Mouse (Mus musculus): Measurements from ENCODE around the gene Naa10. TPM values are rescaled to one million over a fixed set of nuclear protein-coding genes. Genes with fewer than 3 reads are reported as not detected.

Naa10 gene
- polyA plus RNA-seq, 1 experiment: 3.7 TPM

GRCm38 (mm10) chrX:73941860-73942259, 20.1 kb upstream of the Naa10 start:
- Histone ChIP-seq H3K4me1 (ENCODE audit: control insufficient read depth, insufficient read depth, low read length) (no peaks in the 10 kb centered on the region), H3K4me3 (ENCODE audit: control insufficient read depth, low read depth, low read length) (no peak overlapping the region), H3K36me3 (ENCODE audit: control insufficient read depth, insufficient read depth, low read length) (no peaks in the 10 kb centered on the region), H3K27me3 (ENCODE audit: control insufficient read depth, insufficient read depth, low read length) (no peaks in the 10 kb centered on the region), H3K27ac (ENCODE audit: control insufficient read depth, insufficient read depth, low read depth, low read length) (no peak overlapping the region)
- no peak for TF ChIP-seq POLR2A (IDR thresholded peaks at IDR 0.05; ENCODE audit: control insufficient read depth, low read depth, low read length)
- no peak for TF ChIP-seq CTCF (IDR thresholded peaks at IDR 0.05; ENCODE audit: control insufficient read depth, insufficient read depth, insufficient replicate concordance, low read depth, low read length)

- TF ChIP-seq POLR2A (IDR thresholded peaks at IDR 0.05; ENCODE audit: control insufficient read depth, low read depth, low read length) (no peak), CTCF (IDR thresholded peaks at IDR 0.05; ENCODE audit: control insufficient read depth, insufficient read depth, insufficient replicate concordance, low read depth, low read length) (no peak)
- Histone ChIP-seq H3K36me3 (ENCODE audit: control insufficient read depth, insufficient read depth, low read length) (no peaks in the 10 kb centered on the region), H3K4me3 (ENCODE audit: control insufficient read depth, low read depth, low read length) (no peak overlapping the region), H3K27ac (ENCODE audit: control insufficient read depth, insufficient read depth, low read depth, low read length) (no peak overlapping the region), H3K27me3 (ENCODE audit: control insufficient read depth, insufficient read depth, low read length) (no peaks in the 10 kb centered on the region), H3K4me1 (ENCODE audit: control insufficient read depth, insufficient read depth, low read length) (peaks cover 2% of the 10 kb centered on the region; the same call in 1 of the 2 replicates)
These were observed 10.1 kb upstream of the Naa10 start for GRCm38 (mm10) chrX:73931871-73932270.

- Histone ChIP-seq H3K27me3 (ENCODE audit: control insufficient read depth, insufficient read depth, low read length) (no peaks in the 10 kb centered on the region), H3K27ac (ENCODE audit: control insufficient read depth, insufficient read depth, low read depth, low read length) (no peak within 1 kb of the TSS), H3K4me1 (ENCODE audit: control insufficient read depth, insufficient read depth, low read length) (peaks cover 2% of the 10 kb centered on the region; the same call in 1 of the 2 replicates), H3K36me3 (ENCODE audit: control insufficient read depth, insufficient read depth, low read length) (no peaks in the 10 kb centered on the region), H3K4me3 (ENCODE audit: control insufficient read depth, low read depth, low read length) (peak within 1 kb of the TSS; percentile 57)
- TF ChIP-seq CTCF (IDR thresholded peaks at IDR 0.05; ENCODE audit: control insufficient read depth, insufficient read depth, insufficient replicate concordance, low read depth, low read length) (no peak), POLR2A (IDR thresholded peaks at IDR 0.05; ENCODE audit: control insufficient read depth, low read depth, low read length) (no peak)
These were observed 8.8 kb upstream of the Naa10 start, which contains the start of gene Renbp for GRCm38 (mm10) chrX:73930402-73931062. Renbp (minus strand) TSS chrX:73930850.

- no peaks in the 10 kb centered on the region for H3K36me3 ChIP-seq (ENCODE audit: control insufficient read depth, insufficient read depth, low read length)
- no peaks in the 10 kb centered on the region for H3K27me3 ChIP-seq (ENCODE audit: control insufficient read depth, insufficient read depth, low read length)
- H3K4me3 ChIP-seq (ENCODE audit: control insufficient read depth, low read depth, low read length): peak overlapping the region; percentile 82; the same call in 1 of the 2 replicates
- H3K27ac ChIP-seq (ENCODE audit: control insufficient read depth, insufficient read depth, low read depth, low read length): no peak overlapping the region
- TF ChIP-seq POLR2A (IDR thresholded peaks at IDR 0.05; ENCODE audit: control insufficient read depth, low read depth, low read length): no peak
- TF ChIP-seq CTCF (IDR thresholded peaks at IDR 0.05; ENCODE audit: control insufficient read depth, insufficient read depth, insufficient replicate concordance, low read depth, low read length): no peak
- no peaks in the 10 kb centered on the region for H3K4me1 ChIP-seq (ENCODE audit: control insufficient read depth, insufficient read depth, low read length)
These were observed 772 bp upstream of the Naa10 start for GRCm38 (mm10) chrX:73922550-73922882.

- Histone ChIP-seq H3K36me3 (ENCODE audit: control insufficient read depth, insufficient read depth, low read length) (no peaks in the 10 kb centered on the region), H3K4me1 (ENCODE audit: control insufficient read depth, insufficient read depth, low read length) (no peaks in the 10 kb centered on the region), H3K27ac (ENCODE audit: control insufficient read depth, insufficient read depth, low read depth, low read length) (no peak overlapping the region), H3K27me3 (ENCODE audit: control insufficient read depth, insufficient read depth, low read length) (no peaks in the 10 kb centered on the region), H3K4me3 (ENCODE audit: control insufficient read depth, low read depth, low read length) (peak overlapping the region; percentile 82)
- TF ChIP-seq POLR2A (IDR thresholded peaks at IDR 0.05; ENCODE audit: control insufficient read depth, low read depth, low read length) (no peak), CTCF (IDR thresholded peaks at IDR 0.05; ENCODE audit: control insufficient read depth, insufficient read depth, insufficient replicate concordance, low read depth, low read length) (no peak)
These were observed 390 bp downstream of the Naa10 start for GRCm38 (mm10) chrX:73921285-73921822.

GRCm38 (mm10) chrX:73918631-73919030, 3.1 kb downstream of the Naa10 start:
- no peaks in the 10 kb centered on the region for H3K36me3 ChIP-seq (ENCODE audit: control insufficient read depth, insufficient read depth, low read length)
- H3K27me3 ChIP-seq (ENCODE audit: control insufficient read depth, insufficient read depth, low read length): no peaks in the 10 kb centered on the region
- no peaks in the 10 kb centered on the region; the same call in 1 of the 2 replicates for H3K4me1 ChIP-seq (ENCODE audit: control insufficient read depth, insufficient read depth, low read length)
- H3K27ac ChIP-seq (ENCODE audit: control insufficient read depth, insufficient read depth, low read depth, low read length): no peak overlapping the region
- TF ChIP-seq CTCF (IDR thresholded peaks at IDR 0.05; ENCODE audit: control insufficient read depth, insufficient read depth, insufficient replicate concordance, low read depth, low read length): no peak
- no peak for TF ChIP-seq POLR2A (IDR thresholded peaks at IDR 0.05; ENCODE audit: control insufficient read depth, low read depth, low read length)
- no peak overlapping the region for H3K4me3 ChIP-seq (ENCODE audit: control insufficient read depth, low read depth, low read length)

- Histone ChIP-seq H3K4me3 (ENCODE audit: control insufficient read depth, low read depth, low read length) (no peak overlapping the region), H3K27me3 (ENCODE audit: control insufficient read depth, insufficient read depth, low read length) (no peaks in the 10 kb centered on the region), H3K36me3 (ENCODE audit: control insufficient read depth, insufficient read depth, low read length) (no peaks in the 10 kb centered on the region), H3K4me1 (ENCODE audit: control insufficient read depth, insufficient read depth, low read length) (no peaks in the 10 kb centered on the region; the same call in 1 of the 2 replicates), H3K27ac (ENCODE audit: control insufficient read depth, insufficient read depth, low read depth, low read length) (no peak overlapping the region)
- no peak for TF ChIP-seq POLR2A (IDR thresholded peaks at IDR 0.05; ENCODE audit: control insufficient read depth, low read depth, low read length)
These were observed 4.8 kb downstream of the Naa10 start for GRCm38 (mm10) chrX:73916945-73917344.
